Mouse (Mus musculus): Measurements from ENCODE around the gene Plcl1.

Plcl1 gene

DNA sequence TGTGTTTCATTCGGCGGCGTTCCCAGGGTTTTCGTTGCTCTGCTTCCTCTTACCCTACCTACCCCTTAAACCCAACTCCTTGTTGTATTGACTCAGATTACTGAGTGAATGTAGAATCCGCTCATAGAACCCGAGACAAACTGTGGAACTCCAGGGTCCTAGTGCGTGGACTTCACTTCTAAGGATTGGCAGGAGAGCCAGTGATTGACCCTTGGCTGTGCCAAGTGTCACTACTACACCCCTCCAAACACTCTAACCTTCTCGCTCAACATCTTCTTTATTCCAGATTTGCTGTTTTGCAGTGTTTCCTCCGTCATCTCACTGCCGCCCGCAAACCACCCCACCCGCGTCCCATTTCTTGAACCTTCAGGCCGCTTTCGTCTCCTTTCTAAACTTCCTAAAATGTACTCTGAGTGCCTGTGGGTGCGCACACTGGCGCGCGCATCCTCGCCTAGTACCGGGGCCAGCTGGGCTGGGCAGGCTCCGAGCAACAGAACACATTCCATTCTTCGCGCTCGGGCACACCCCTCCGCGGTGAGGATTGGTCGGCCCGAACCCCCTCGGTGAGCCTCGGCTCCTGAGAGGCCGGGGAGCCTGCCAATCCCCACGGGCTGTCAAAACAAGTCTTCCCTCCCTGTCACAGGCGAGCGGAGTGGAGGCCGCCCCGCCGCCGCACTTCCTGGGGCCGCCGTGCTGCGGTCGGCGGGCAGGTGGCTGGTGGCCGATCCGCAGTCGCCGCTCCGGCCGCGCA is at the start of gene Plcl1:
Plcl1 (plus strand) TSS at position 650 of the 751 bp plus-strand sequence.
- DNase-seq (ENCODE audit: low spot score) = peak; percentile 95

DNA sequence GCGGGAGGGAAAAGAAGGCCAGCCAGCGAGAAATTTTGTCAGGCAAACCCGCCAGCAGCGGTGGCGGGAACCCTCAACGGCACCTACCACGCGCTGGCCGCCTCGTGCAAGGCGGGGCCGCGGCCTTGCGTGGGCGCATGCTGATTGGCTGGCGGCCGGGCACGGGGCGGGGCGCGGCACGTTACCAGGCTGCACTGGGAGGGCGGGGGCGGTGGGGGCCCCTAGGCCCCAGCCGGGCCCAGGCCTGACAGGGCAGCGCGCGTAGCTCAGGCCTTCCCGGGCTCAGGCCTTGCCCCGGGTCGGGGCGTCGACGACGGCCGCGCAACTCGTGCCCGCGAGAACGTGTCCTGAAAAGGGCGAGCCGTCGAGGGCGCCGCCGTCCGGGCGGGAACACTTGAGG is 43.1 kb upstream of the Plcl1 start:
- DNase-seq (ENCODE audit: low spot score) = no peak

DNA sequence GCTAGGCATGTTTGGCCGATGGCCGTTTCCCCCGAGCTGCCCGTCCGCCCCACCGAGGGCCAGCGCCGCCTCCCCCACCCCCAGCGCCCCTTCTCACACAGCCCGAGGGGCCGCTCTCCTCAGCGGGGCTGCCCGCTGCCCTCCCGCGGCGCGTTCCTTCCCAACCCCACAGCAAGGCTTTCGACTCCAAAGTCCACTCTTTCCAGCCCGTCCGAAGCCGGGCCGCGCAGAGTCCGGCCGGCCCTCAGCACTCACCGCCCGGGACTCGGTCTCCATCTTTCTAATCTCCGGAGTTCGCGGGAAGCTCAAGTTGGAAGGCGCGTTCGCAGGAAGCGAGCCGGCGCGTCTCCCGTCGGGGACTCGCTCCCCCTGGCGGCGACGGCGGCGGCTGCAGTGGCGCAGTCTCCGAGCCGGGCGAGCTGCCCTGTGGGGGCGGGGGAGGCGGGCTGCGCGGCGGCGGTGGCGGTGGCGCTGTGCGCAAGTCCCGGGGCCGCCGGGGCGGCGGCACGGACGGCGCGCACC is 42.6 kb upstream of the Plcl1 start, which contains the start of gene Boll:
Boll (minus strand) TSS at position 426 of the 522 bp plus-strand sequence.
- DNase-seq (ENCODE audit: low spot score) = peak; percentile 32

DNA sequence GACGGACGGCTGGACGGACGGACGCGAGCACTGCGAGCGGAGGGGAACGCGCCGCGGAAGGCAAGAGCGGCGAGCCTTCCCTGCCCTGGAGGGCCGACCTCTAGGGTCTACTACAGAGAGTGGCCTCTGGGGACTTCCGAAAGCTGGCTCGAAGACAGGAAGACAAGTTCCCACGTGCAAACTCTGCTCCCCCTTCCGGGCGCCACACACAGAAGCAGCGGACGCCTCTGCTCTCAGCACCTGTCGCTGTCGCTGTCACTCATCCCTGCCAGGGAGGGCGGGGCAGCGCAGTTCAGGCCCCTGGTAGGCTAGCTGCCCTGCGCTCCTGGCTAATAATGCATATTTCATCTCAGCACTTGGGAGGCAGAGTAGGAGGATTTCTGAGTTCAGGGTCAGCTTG is 42.1 kb upstream of the Plcl1 start:
- no peak for DNase-seq (ENCODE audit: low spot score)

DNA sequence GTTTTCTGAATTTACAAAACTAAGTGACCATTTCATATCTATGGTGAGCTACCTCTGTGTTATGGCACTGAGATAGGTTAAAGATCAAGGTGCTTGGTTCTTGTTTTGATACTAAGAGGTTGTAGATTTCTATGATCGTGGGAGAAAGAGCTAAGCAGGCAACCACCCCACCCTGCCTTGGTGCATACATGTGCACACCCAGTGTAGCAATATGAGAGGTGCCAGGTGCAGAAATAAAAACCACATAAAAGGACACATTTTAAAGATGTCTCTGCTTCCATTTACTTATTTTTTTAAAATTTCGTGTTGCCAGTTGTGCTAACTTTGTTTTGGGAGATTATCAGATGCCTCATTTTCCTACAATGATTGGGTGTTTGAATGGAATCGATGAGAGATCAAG is 33.1 kb upstream of the Plcl1 start:
- DNase-seq (ENCODE audit: low spot score) = no peak

DNA sequence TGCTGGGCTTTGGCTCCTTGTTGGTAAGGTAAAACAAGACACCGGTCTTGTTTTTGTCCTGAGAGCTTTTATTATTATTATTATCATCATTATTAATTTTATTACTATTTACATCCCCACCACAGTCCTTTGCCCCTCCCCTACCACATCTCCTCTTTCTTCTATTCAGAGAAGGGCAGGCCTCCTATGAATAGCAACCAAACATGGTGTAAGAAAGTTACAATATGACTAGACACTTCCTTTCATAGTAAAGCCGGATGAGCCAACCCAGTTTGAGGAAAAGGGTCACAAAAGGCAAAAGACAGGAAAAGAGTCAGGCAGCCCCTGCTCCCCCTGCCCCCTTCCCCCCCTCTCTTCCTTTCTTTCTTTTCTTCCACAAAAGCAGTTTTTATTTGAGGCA is 25.2 kb upstream of the Plcl1 start:
- no peak for DNase-seq (ENCODE audit: low spot score)

DNA sequence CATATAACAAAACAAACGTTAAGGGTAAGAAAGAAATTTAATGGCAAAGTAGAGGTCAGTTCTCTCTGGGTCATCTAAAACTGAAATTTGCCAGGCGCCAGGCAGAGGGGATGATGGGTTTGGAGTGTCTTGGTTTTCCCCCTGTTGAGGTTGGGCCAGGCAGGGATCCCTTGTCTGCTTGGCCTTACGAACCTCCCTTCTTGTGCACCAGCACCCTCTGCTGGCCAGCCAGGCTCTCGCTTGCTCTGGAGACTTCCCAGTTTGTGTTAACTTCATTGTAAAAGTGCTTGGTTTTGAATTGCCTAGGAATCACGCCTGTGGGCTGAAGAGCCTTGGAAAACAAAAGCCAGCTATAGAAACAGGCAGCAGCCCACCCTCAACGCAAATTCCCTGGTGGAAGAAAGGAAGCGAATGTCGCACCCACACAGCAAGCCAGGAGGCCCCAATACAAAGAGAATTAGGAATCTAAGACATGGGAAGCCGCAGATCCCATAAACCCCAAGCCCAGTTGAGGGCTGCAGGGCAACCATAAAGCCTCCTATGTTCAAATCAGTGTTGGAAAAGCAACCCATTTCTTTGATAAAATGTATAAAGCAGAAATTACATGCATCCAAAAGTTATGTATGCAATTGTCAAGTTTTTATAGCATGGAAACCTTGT is 22.5 kb upstream of the Plcl1 start:
- peak; percentile 63 for DNase-seq (ENCODE audit: low spot score)

DNA sequence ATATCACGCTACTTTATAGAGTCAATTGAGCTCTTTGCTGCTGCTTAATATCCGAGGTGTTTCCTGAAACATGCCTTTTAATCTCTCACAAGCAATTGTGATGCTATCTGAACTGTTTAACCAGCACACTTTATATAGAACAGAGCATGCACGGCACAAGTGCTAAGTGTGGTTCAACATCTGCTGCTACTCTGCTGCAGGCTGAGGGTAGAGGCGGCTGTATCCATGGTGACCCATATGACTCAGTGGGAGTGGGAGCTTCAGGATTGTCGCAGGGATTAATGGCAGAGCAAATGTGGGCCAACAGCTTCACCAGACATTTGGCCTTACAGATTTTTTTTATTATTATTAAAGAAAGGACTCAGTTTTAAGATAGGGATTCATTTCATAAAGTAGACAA is 5.8 kb upstream of the Plcl1 start:
- no peak for DNase-seq (ENCODE audit: low spot score)

DNA sequence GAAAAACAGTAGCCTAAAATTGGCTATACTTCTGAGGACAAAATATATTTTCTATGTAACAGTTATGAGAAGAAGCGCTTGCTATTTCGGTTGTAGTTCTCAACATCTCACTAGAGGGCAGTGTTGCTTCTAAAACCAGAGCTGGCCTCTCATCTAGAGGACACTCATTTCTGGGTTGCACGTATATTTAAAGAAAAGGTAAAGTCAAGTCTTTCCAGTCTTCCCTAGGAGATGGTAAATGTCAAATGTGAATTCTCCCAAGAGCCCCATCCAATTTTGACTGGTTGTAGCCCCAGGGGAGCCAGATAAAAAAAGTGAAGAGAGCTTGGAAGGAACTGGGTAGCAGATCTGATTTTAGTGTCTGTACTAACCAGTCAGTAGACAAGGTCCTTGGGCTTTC is 1.3 kb upstream of the Plcl1 start:
- DNase-seq (ENCODE audit: low spot score) = no peak

DNA sequence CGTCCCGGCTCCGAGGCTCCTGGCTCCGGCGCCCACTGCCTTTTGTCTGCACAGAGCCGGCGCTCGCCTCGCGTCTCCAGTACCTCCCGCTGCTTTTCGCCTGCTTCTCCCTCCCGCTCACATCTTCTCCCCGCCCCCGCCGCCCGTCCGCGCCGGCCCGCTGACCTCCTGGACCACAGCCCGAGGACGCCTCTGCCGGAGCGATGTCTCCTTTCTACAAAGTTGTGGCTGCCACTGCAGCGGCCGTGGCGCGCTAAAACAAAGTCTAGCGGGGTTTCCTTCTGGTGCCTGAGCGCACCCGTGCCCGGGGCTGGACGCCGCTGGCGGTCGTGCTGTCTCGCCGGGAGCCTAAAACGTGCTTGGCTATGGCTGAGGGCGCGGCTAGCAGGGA is 297 bp downstream of the Plcl1 start:
- DNase-seq (ENCODE audit: low spot score) = peak; percentile 71

DNA sequence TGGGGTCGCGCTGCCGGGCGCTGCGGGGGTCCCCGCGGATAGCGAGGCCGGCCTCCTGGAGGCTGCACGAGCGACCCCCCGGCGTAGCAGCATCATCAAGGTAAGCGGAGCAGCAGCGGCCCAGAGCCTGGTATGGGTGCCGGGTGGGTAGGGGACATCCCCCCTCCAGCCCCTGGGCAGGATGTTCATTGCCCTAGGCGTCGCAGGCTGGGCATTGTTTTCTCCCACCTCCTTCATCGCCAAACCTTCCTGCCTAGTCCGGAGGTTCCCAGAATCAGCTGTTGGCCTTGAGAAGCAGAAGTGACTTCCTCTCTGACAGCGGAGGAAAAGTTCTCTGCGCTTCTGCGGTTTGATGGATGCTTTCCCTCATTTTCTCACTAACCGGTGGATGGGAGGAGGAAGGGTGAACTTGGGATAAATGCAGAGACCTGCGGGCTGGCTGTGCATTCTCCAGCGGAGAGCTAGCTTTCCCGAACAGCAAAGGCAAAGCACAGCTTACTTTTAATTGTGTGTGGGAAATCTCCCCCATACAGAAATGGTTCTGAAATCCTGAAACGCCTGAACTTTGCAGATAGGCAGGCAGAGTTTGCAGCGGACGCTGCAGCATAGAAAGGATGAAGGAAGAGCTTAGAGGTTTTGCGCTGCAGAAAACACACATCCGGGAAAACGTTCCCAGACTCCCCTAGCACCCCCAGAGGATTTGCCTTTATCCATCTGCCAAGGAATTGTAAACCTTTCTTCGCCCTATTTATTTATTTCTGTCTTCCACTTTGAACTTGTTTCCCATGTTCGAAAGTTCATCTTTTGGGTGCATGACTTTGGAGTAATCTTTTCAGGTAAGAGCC is 1.0 kb downstream of the Plcl1 start:
- no peak for DNase-seq (ENCODE audit: low spot score)

DNA sequence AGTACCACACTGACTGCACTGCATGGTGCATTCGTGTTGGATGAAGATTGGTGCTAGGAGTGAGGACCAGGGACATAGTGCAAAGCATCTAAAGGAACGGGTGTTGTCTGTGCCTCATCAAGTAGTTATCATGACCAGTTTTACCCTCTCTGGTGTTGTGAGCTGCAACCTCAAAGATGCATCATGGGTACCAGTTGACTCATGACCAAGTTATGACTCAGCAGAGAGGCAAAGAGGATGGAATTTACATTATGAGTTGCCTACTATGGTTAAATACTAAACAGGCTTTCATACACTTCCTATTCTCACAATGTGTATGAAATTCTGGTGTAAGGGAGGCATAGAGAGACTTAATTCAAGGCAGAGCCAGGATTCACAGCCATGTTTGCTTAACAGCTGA is 4.9 kb downstream of the Plcl1 start:
- no peak for DNase-seq (ENCODE audit: low spot score)

DNA sequence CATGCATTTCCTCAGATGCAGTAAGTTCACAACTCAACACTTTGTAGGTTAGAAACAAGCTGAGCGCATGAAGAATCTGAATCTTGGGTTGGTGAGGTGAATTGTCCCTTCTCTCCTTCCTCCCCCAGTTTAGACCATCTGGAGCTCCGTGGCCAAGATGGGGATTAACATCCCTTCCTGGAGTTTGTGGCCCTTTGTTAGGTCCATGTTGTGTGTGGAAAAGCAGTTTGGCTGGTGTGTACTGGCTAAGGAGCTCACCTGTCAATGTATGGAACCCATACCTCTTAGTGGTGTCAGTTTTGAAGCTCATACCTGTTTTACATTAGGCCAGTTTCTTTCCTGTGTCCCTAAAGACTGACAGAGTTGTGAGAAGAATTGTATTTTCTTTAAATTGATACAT is 5.4 kb downstream of the Plcl1 start:
- DNase-seq (ENCODE audit: low spot score) = no peak

DNA sequence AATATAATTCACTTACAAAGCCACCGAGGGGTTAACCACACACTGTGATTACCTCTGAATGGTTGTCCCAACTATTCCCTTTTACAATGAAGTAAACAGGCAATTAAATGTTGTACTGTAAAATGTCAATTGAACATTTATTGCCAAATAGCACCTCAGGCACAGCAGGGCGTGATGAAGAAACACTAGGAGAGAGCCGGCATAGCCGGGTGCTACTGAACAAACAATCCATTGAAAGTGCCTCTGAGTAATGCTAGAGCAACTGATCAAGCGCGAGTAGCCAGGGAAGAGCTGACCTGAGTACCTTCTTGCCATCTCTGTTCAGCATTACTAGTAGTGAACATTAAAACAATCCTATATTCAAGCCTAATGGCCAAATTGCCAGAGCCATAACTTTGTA is 6.8 kb downstream of the Plcl1 start:
- no peak for DNase-seq (ENCODE audit: low spot score)

DNA sequence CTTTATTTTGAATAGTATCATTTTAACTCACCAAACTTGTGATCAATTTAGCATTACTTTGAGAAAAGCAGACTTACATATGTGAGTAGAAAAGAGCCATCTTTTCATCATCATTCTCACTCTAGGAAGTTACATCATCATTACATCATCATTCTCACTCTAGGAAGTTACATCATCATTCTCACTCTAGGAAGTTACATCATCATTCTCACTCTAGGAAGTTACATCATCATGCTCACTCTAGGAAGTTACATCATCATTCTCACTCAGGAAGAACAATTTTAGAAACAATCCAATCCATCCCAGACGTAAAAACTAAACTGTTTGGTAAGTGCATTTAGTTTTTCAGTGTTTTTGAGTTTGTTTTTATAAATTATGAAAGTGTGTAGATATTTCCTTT is 7.8 kb downstream of the Plcl1 start:
- no peak for DNase-seq (ENCODE audit: low spot score)

DNA sequence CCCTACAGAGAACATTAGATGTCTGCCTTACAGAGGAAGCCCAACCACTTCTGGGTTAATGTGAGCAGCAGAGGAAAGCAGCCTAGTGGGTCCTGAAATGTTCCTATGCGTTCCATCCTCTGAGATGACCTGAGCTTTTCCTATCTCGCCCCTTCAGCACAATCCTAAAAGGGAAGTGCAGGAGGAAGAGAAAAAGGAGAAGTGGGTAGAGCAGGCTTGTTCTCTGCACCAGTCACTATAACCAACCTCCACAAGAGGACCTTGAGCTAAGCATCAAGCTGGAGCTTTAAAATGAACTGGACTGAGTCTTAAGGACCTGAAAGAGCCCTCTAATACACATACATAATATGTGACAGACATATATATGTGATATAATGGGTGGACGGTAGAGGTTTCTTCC is 13.2 kb downstream of the Plcl1 start:
- DNase-seq (ENCODE audit: low spot score) = no peak

DNA sequence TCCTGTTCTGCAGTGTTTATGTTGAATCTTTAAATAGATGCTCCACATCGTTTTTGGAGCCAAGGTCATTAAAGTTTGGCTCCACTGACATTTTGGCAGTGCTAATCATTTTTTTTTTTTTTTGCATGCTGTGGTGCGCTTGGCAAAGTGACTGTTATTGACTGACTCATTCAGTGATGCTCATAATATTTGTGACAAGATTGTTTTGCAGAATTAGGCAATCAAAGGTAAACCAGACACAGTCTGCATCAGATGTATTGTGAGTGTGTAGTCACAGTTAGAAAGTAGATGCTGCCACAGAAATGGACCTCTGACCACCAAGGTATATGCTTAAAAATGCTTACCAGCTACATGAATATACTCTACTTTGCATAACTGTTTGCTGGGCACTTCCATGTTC is 21.9 kb downstream of the Plcl1 start:
- no peak for DNase-seq (ENCODE audit: low spot score)

DNA sequence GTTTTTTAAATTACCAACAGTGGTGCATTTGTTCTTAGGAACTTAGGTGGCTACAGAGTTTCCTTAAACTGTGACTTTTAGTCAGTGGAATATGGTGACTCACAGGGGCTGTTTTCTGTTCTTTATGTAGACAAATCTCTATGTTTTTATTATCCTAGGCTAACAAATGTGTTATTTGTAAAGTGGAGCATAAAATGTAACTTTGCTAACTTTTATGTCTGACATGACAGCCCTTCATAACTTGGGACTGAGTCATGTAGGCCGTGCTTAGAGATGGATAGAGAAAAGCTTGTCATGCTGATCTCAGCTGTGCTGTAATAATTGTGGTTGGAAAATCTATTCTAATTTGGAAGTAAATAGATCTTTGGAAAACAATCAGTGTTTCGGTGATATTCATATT is 23.3 kb downstream of the Plcl1 start:
- DNase-seq (ENCODE audit: low spot score) = no peak

DNA sequence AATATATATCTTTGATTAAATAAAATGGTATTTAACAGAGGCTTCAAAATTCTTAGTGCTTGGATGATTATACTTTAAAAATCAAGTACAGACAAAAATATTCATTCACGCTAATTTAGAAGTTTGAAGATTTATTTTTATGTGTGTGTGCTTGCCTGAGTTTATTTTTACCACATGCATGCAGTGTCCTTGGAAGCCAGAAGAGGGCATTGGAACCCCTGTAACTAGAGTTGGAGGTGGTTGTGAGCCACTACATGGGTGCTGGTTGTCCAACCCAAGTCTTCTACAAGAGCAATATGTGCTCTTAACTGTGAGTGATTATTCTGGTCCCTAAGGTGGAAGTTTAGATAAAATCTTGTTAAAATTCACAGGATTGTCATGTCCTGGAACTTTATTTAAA is 24.0 kb downstream of the Plcl1 start:
- no peak for DNase-seq (ENCODE audit: low spot score)

DNA sequence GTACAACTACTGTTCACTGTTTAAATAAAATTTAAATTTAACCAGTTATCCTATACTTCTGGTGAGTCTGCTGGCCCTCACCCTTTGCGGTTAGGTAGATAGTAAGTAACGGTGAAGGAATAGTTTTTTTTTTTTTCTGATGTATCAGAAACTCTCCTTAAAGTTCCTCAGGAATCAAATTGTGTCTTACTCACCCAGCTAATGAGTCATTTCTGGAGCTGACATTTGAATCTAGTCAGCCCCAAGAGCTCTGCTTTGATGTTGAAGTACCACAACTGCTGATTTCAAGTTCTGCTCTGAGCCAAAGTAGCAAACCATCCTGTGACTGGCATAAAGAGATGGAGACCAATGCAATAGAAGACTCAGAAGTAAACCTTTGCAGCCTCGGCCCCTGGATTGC is 24.9 kb downstream of the Plcl1 start:
- no peak for DNase-seq (ENCODE audit: low spot score)

DNA sequence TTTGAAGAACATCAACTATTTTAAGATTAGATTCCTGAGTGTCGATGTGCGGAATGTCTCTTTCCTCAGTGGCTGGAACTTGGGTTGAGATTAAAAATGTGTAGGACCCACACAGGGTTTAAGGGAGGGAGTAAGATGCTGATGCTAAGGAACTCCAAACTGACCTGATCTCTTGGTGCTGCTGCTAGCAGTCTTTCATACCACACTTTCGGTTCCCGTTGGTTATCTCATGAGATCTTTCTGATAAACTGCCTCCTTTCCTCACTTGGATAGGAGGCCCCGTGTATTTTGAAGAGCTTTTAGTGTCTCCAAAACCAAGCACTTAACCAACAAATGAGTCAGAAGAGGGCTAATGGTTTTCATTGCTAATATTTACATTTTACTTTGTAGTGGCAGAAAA is 30.9 kb downstream of the Plcl1 start:
- DNase-seq (ENCODE audit: low spot score) = no peak

DNA sequence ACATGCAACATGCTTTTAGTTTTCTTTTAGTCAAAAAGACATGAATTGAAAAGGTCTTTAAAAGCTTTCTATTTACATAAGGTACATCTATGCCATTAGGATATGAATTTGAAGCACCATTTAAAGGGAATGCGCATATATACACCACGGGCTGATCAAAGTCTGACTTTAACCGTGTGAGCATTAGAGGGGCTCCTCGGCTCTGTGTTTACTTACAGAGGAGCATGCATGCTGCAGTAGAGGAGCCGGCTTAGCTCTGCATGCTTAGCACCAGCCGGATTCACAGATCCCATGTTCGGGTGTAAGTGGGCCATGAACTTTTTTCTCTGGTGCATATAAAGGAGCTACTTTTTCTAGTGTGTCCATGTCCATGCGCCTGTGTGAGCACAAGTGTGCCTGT is 31.4 kb downstream of the Plcl1 start:
- DNase-seq (ENCODE audit: low spot score) = no peak

DNA sequence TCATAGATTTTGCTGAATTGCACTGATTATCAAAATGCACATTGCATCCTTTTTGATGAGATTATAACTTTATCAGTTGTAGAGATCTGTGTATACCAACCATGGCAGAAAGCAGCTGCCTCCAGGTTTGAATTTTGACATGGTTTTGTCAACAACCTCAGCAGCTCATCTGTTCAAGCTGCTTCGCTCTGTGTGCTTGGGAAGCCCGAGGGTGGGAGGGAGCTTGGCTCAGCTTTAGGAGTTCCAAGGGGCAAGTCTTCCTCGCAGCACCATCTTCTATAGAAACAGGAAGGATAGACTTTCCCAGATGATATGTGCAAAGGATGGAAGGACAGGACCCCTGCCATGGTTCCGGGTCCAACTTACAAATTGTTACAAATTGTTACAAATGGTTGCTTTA is 32.9 kb downstream of the Plcl1 start:
- DNase-seq (ENCODE audit: low spot score) = no peak

Data from ovary, adult 18-20 months (tissue).